Mouse (Mus musculus) neural tube, embryonic 14.5 days (tissue): ENCODE measurements around the gene Cend1. TPM values are rescaled to one million over a fixed set of nuclear protein-coding genes. Genes with fewer than 3 reads are reported as not detected.

Experiments used
- ATAC-seq: fragments of 200-750 bp; cut with Nextera tagmentation; 2 replicates; pipeline ENCODE4 v1.8.0; 2017; ENCODE audit warnings: low read depth, mild to moderate bottlenecking, moderate TSS enrichment, moderate library complexity
- H3K27ac ChIP-seq: fragments of 300-500 bp; sonication (generic); 2 replicates; pipeline ENCODE4 v1.5.1; 2014; ENCODE audit warnings: low read depth, mild to moderate bottlenecking, control low read depth, low read length, moderate library complexity, mixed read lengths
- H3K27me3 ChIP-seq: fragments of 300-500 bp; sonication (generic); 2 replicates; pipeline ENCODE4 v1.6.1; 2014; ENCODE audit warnings: low read length; ENCODE audit not compliant: control insufficient read depth, insufficient read depth
- H3K36me3 ChIP-seq: fragments of 300-500 bp; sonication (generic); 2 replicates; pipeline ENCODE4 v1.6.1; 2014; ENCODE audit warnings: low read length, mixed read lengths; ENCODE audit not compliant: control insufficient read depth, insufficient read depth
- H3K4me1 ChIP-seq: fragments of 300-500 bp; sonication (generic); 2 replicates; pipeline ENCODE4 v1.6.1; 2014; ENCODE audit warnings: low read length; ENCODE audit not compliant: control insufficient read depth, insufficient read depth
- H3K4me2 ChIP-seq: fragments of 300-500 bp; sonication (generic); 2 replicates; pipeline ENCODE4 v1.6.1; 2014; ENCODE audit warnings: mild to moderate bottlenecking, low read depth, low read length, control low read depth
- H3K4me3 ChIP-seq: fragments of 300-500 bp; sonication (generic); 2 replicates; pipeline ENCODE4 v1.5.1; 2014; ENCODE audit warnings: low read depth, low read length, control low read depth, mixed read lengths
- H3K9ac ChIP-seq: fragments of 300-500 bp; sonication (generic); replicated peaks from 2 replicates; pipeline ENCODE4 v1.6.1; 2014; ENCODE audit warnings: low read depth, mild to moderate bottlenecking, control low read depth, low read length, mixed read lengths
- H3K9me3 ChIP-seq: fragments of 300-500 bp; sonication (generic); 2 replicates; pipeline ENCODE4 v1.6.1; 2016; ENCODE audit warnings: low read length; ENCODE audit not compliant: control insufficient read depth
- WGBS: fragments of 180-500 bp; shearing (Covaris S2); extraction: QIAGEN DNeasy Blood & Tissue Kit; methylation state at CpG from one replicate; pipeline ENCODE4 v1.1.7; 2014; 5-methylcytosine and 5-hydroxymethylcytosine counted together
- polyA plus RNA-seq: library from polyadenylated mRNA; unstranded; fragments of >200 nt; fragmentation: Nextera tagmentation; extraction: Ambion mirVana; gene quantifications from 2 replicates; pipeline ENCODE4 v1.2.1, GENCODE M21; 2014

Gene Cend1
- polyA plus RNA-seq, 1 experiment from 2014 or later, result 70.7 TPM

- H3K36me3 ChIP-seq, result peaks cover 26% of the 10 kb centered on the region
- H3K9ac ChIP-seq, result no peak overlapping the region
- no peaks in the 10 kb centered on the region for H3K27me3 ChIP-seq
- ATAC-seq, result no peak
- WGBS, result 92% methylated on average over 9 of the region's 9 CpGs
- H3K4me3 ChIP-seq, result no peak overlapping the region
- no peak overlapping the region for H3K27ac ChIP-seq
- H3K4me1 ChIP-seq, result peaks cover 25% of the 10 kb centered on the region
- no peak overlapping the region for H3K4me2 ChIP-seq
- H3K9me3 ChIP-seq, result no peaks in the 10 kb centered on the region
Observed at GRCm38 (mm10) chr7:141430585-141431240, 1.4 kb upstream of the Cend1 start.

- WGBS, result 60% methylated on average over 9 of the region's 9 CpGs
- ATAC-seq, result no peak
- Histone ChIP-seq H3K27me3 (no peaks in the 10 kb centered on the region), H3K27ac (no peak overlapping the region), H3K4me1 (peaks cover 19% of the 10 kb centered on the region), H3K9me3 (no peaks in the 10 kb centered on the region), H3K9ac (no peak overlapping the region), H3K36me3 (peaks cover 26% of the 10 kb centered on the region), H3K4me2 (peak overlapping the region; percentile 88; the same call in 1 of the 2 replicates), H3K4me3 (no peak overlapping the region; the same call in 1 of the 2 replicates)
Observed at GRCm38 (mm10) chr7:141429840-141430584, 721 bp upstream of the Cend1 start.

- Histone ChIP-seq H3K27me3 (no peaks in the 10 kb centered on the region), H3K36me3 (peaks cover 26% of the 10 kb centered on the region), H3K4me2 (peak overlapping the region; percentile 88), H3K27ac (peak overlapping the region; percentile 81), H3K9ac (peak overlapping the region; percentile 86), H3K4me1 (peaks cover 10% of the 10 kb centered on the region), H3K9me3 (no peaks in the 10 kb centered on the region), H3K4me3 (peak overlapping the region; percentile 59)
- peak; percentile 0; the same call in 1 of the 2 replicates for ATAC-seq
- 54% methylated on average over 5 of the region's 5 CpGs for WGBS
Observed at GRCm38 (mm10) chr7:141428701-141429100, 590 bp downstream of the Cend1 start.

GRCm38 (mm10) chr7:141426948-141427730, 2.2 kb downstream of the Cend1 start:
- Histone ChIP-seq H3K4me1 (peaks cover 6% of the 10 kb centered on the region), H3K36me3 (peaks cover 22% of the 10 kb centered on the region), H3K27me3 (no peaks in the 10 kb centered on the region), H3K9me3 (no peaks in the 10 kb centered on the region), H3K4me2 (no peak overlapping the region), H3K27ac (no peak overlapping the region), H3K9ac (no peak overlapping the region), H3K4me3 (no peak overlapping the region)
- ATAC-seq, result no peak
- WGBS, result 86% methylated on average over 12 of the region's 12 CpGs

- Histone ChIP-seq H3K4me1 (peaks cover 5% of the 10 kb centered on the region), H3K36me3 (0 out of 2 replicates have a peak, but pooled peaks cover 3% of the 10 kb centered on the region), H3K27me3 (no peaks in the 10 kb centered on the region), H3K4me3 (no peak overlapping the region), H3K9me3 (no peaks in the 10 kb centered on the region), H3K4me2 (no peak overlapping the region), H3K9ac (no peak overlapping the region), H3K27ac (no peak overlapping the region)
- 80% methylated on average over 4 of the region's 4 CpGs for WGBS
- no peak for ATAC-seq
Observed at GRCm38 (mm10) chr7:141423811-141424210, 5.5 kb downstream of the Cend1 start.

GRCm38 (mm10) chr7:141420030-141420702, 9.1 kb downstream of the Cend1 start:
- H3K9me3 ChIP-seq, result no peaks in the 10 kb centered on the region
- ATAC-seq, result no peak
- no peak overlapping the region for H3K9ac ChIP-seq
- no peak overlapping the region for H3K4me3 ChIP-seq
- H3K4me2 ChIP-seq, result no peak overlapping the region
- 88% methylated on average over 9 of the region's 9 CpGs for WGBS
- no peaks in the 10 kb centered on the region for H3K4me1 ChIP-seq
- no peaks in the 10 kb centered on the region for H3K36me3 ChIP-seq
- H3K27me3 ChIP-seq, result no peaks in the 10 kb centered on the region
- H3K27ac ChIP-seq, result no peak overlapping the region

GRCm38 (mm10) chr7:141418970-141419369, 10.3 kb downstream of the Cend1 start:
- ATAC-seq, result no peak
- no peaks in the 10 kb centered on the region for H3K36me3 ChIP-seq
- no peaks in the 10 kb centered on the region for H3K9me3 ChIP-seq
- no peak overlapping the region for H3K4me3 ChIP-seq
- peaks cover 3% of the 10 kb centered on the region; the same call in 1 of the 2 replicates for H3K4me1 ChIP-seq
- no peak overlapping the region for H3K4me2 ChIP-seq
- H3K27ac ChIP-seq, result peak overlapping the region; percentile 6; the same call in 1 of the 2 replicates
- H3K9ac ChIP-seq, result no peak overlapping the region
- H3K27me3 ChIP-seq, result no peaks in the 10 kb centered on the region
- WGBS, result 43% methylated on average over 7 of the region's 7 CpGs

GRCm38 (mm10) chr7:141417731-141418681, 11.3 kb downstream of the Cend1 start:
- H3K36me3 ChIP-seq, result no peaks in the 10 kb centered on the region
- 78% methylated on average over 8 of the region's 8 CpGs for WGBS
- no peak overlapping the region; the same call in 1 of the 2 replicates for H3K27ac ChIP-seq
- no peak overlapping the region for H3K9ac ChIP-seq
- H3K4me3 ChIP-seq, result no peak overlapping the region
- peaks cover 4% of the 10 kb centered on the region; the same call in 1 of the 2 replicates for H3K4me1 ChIP-seq
- no peak for ATAC-seq
- H3K4me2 ChIP-seq, result no peak overlapping the region
- H3K9me3 ChIP-seq, result no peaks in the 10 kb centered on the region
- no peaks in the 10 kb centered on the region for H3K27me3 ChIP-seq
